Mouse (Mus musculus): ENCODE results near the gene A630076J17Rik. TPM values are rescaled to one million over a fixed set of nuclear protein-coding genes. Genes with fewer than 3 reads are reported as not detected.

A630076J17Rik gene
- polyA plus RNA-seq, 1 experiment from 2014 or later: not detected

GRCm38 (mm10) chr3:107223230-107223629 is 7.2 kb upstream of the A630076J17Rik start:
- no peaks in the 10 kb centered on the region for H3K36me3 ChIP-seq (ENCODE audit: control insufficient read depth, insufficient read depth, low read length)
- no peak for ATAC-seq (ENCODE audit: low read depth)
- H3K9me3 ChIP-seq (ENCODE audit: control insufficient read depth, low read length): no peaks in the 10 kb centered on the region
- H3K4me2 ChIP-seq (ENCODE audit: low read depth, low read length): no peak overlapping the region
- H3K4me1 ChIP-seq (ENCODE audit: control insufficient read depth, insufficient read depth, low read length): no peaks in the 10 kb centered on the region
- WGBS: 78% methylated on average over 1 of the region's 1 CpGs
- H3K27me3 ChIP-seq (ENCODE audit: control insufficient read depth, insufficient read depth, low read length): no peaks in the 10 kb centered on the region
- no peak overlapping the region for H3K4me3 ChIP-seq (ENCODE audit: low read depth, low read length)
- H3K9ac ChIP-seq (replicated peaks; ENCODE audit: low read depth, low read length): no peak overlapping the region
- H3K27ac ChIP-seq (ENCODE audit: low read depth, low read length): no peak overlapping the region

- Histone ChIP-seq H3K4me1 (ENCODE audit: control insufficient read depth, insufficient read depth, low read length) (no peaks in the 10 kb centered on the region), H3K27me3 (ENCODE audit: control insufficient read depth, insufficient read depth, low read length) (no peaks in the 10 kb centered on the region), H3K36me3 (ENCODE audit: control insufficient read depth, insufficient read depth, low read length) (no peaks in the 10 kb centered on the region), H3K9ac (replicated peaks; ENCODE audit: low read depth, low read length) (no peak overlapping the region), H3K4me2 (ENCODE audit: low read depth, low read length) (no peak overlapping the region), H3K4me3 (ENCODE audit: low read depth, low read length) (no peak overlapping the region), H3K9me3 (ENCODE audit: control insufficient read depth, low read length) (no peaks in the 10 kb centered on the region), H3K27ac (ENCODE audit: low read depth, low read length) (no peak overlapping the region)
- ATAC-seq (ENCODE audit: low read depth): no peak
- WGBS: 86% methylated on average over 5 of the region's 5 CpGs
Observed at GRCm38 (mm10) chr3:107225820-107226219, 4.6 kb upstream of the A630076J17Rik start.

GRCm38 (mm10) chr3:107229221-107229620 is 1.2 kb upstream of the A630076J17Rik start:
- H3K36me3 ChIP-seq (ENCODE audit: control insufficient read depth, insufficient read depth, low read length): no peaks in the 10 kb centered on the region
- H3K4me3 ChIP-seq (ENCODE audit: low read depth, low read length): no peak overlapping the region
- ATAC-seq (ENCODE audit: low read depth): no peak
- H3K27me3 ChIP-seq (ENCODE audit: control insufficient read depth, insufficient read depth, low read length): no peaks in the 10 kb centered on the region
- no peaks in the 10 kb centered on the region for H3K4me1 ChIP-seq (ENCODE audit: control insufficient read depth, insufficient read depth, low read length)
- no peak overlapping the region for H3K4me2 ChIP-seq (ENCODE audit: low read depth, low read length)
- WGBS: 81% methylated on average over 5 of the region's 5 CpGs
- H3K9ac ChIP-seq (replicated peaks; ENCODE audit: low read depth, low read length): no peak overlapping the region
- H3K9me3 ChIP-seq (ENCODE audit: control insufficient read depth, low read length): no peaks in the 10 kb centered on the region
- H3K27ac ChIP-seq (ENCODE audit: low read depth, low read length): no peak overlapping the region

GRCm38 (mm10) chr3:107229822-107230221 is 592 bp upstream of the A630076J17Rik start:
- Histone ChIP-seq H3K4me3 (ENCODE audit: low read depth, low read length) (no peak overlapping the region), H3K36me3 (ENCODE audit: control insufficient read depth, insufficient read depth, low read length) (no peaks in the 10 kb centered on the region), H3K9me3 (ENCODE audit: control insufficient read depth, low read length) (no peaks in the 10 kb centered on the region), H3K9ac (replicated peaks; ENCODE audit: low read depth, low read length) (no peak overlapping the region), H3K27me3 (ENCODE audit: control insufficient read depth, insufficient read depth, low read length) (no peaks in the 10 kb centered on the region), H3K27ac (ENCODE audit: low read depth, low read length) (no peak overlapping the region), H3K4me2 (ENCODE audit: low read depth, low read length) (no peak overlapping the region), H3K4me1 (ENCODE audit: control insufficient read depth, insufficient read depth, low read length) (no peaks in the 10 kb centered on the region)
- no peak for ATAC-seq (ENCODE audit: low read depth)
- 79% methylated on average over 5 of the region's 5 CpGs for WGBS

DNA sequence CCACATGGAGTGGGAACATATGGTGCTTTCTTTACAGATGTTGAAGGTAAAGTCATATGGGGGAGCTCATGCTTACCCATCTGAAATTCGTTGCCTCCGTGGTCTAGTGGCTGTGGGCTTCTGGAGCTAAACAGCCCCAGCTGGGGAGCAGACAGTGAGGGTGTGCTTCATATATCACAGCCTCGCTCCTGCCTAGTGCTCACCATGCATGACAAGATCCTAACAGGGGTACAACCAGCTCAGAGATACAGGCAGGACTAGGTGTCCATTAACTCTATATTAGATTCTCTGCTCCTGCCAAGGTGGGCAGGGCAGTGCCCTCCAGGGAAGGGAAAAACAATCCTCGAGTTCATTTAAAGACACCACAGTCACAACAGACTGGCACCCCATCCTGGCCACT is 788 bp downstream of the A630076J17Rik start:
- WGBS: 57% methylated on average over 4 of the region's 4 CpGs

GRCm38 (mm10) chr3:107233351-107233813 is 3.0 kb downstream of the A630076J17Rik start:
- no peak overlapping the region for H3K4me2 ChIP-seq (ENCODE audit: low read depth, low read length)
- H3K4me1 ChIP-seq (ENCODE audit: control insufficient read depth, insufficient read depth, low read length): no peaks in the 10 kb centered on the region
- 11% methylated on average over 11 of the region's 11 CpGs for WGBS
- no peaks in the 10 kb centered on the region for H3K9me3 ChIP-seq (ENCODE audit: control insufficient read depth, low read length)
- no peaks in the 10 kb centered on the region for H3K36me3 ChIP-seq (ENCODE audit: control insufficient read depth, insufficient read depth, low read length)
- no peak overlapping the region for H3K4me3 ChIP-seq (ENCODE audit: low read depth, low read length)
- H3K27me3 ChIP-seq (ENCODE audit: control insufficient read depth, insufficient read depth, low read length): no peaks in the 10 kb centered on the region
- H3K9ac ChIP-seq (replicated peaks; ENCODE audit: low read depth, low read length): no peak overlapping the region
- H3K27ac ChIP-seq (ENCODE audit: low read depth, low read length): no peak overlapping the region
- ATAC-seq (ENCODE audit: low read depth): peak; percentile 54

More for the DNA sequence above, 788 bp downstream of the A630076J17Rik start:
- Histone ChIP-seq H3K27ac (ENCODE audit: low read depth, low read length) (no peak overlapping the region), H3K27me3 (ENCODE audit: control insufficient read depth, insufficient read depth, low read length) (no peaks in the 10 kb centered on the region), H3K36me3 (ENCODE audit: control insufficient read depth, insufficient read depth, low read length) (no peaks in the 10 kb centered on the region), H3K4me1 (ENCODE audit: control insufficient read depth, insufficient read depth, low read length) (no peaks in the 10 kb centered on the region), H3K4me3 (ENCODE audit: low read depth, low read length) (no peak overlapping the region), H3K4me2 (ENCODE audit: low read depth, low read length) (no peak overlapping the region), H3K9me3 (ENCODE audit: control insufficient read depth, low read length) (no peaks in the 10 kb centered on the region), H3K9ac (replicated peaks; ENCODE audit: low read depth, low read length) (no peak overlapping the region)
- ATAC-seq (ENCODE audit: low read depth): no peak

DNA sequence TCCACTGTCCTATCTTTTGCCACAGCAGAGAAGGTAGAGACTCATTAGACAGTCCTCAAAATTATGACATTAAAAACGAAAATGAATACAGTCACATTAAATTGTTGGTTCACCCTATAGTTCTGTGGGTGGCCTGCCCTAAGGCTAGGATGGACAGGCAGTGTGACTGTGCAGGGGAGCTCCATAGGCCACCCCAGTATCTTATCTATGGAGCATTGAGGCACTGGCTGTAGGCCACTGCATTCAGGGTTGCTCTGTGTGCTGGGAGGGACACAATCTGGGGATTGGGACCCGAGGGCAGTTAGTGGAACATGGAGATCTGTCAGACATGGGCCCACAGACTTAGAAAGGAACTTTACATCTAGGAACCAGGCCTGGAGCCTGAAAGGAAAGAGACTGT is 3.5 kb downstream of the A630076J17Rik start:
- Histone ChIP-seq H3K36me3 (ENCODE audit: control insufficient read depth, insufficient read depth, low read length) (no peaks in the 10 kb centered on the region), H3K4me1 (ENCODE audit: control insufficient read depth, insufficient read depth, low read length) (no peaks in the 10 kb centered on the region), H3K4me2 (ENCODE audit: low read depth, low read length) (no peak overlapping the region), H3K9ac (replicated peaks; ENCODE audit: low read depth, low read length) (no peak overlapping the region), H3K27me3 (ENCODE audit: control insufficient read depth, insufficient read depth, low read length) (no peaks in the 10 kb centered on the region), H3K27ac (ENCODE audit: low read depth, low read length) (no peak overlapping the region), H3K9me3 (ENCODE audit: control insufficient read depth, low read length) (no peaks in the 10 kb centered on the region), H3K4me3 (ENCODE audit: low read depth, low read length) (no peak overlapping the region)
- 35% methylated on average over 2 of the region's 2 CpGs for WGBS
- peak; percentile 32; the same call in 1 of the 2 replicates for ATAC-seq (ENCODE audit: low read depth)

DNA sequence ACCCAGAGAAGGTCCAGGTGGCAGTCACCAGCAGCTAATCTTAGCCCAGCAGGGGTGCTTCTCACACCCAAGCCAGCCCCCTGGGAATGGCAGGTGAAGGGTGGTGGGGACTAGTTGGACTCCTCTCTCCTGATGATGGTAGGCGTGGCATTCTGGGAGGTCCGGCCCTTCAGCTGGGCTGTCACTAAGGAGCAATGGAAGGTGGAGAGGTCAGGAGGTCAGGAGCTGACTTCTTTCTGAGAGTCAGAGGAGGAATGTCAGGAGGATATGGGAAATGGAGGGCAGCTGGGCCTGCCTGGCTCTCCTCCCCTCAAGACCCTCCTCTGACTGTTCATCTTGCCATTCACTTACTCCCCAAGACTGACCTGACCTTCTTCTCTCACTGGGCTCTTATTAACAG is 7.6 kb downstream of the A630076J17Rik start:
- 63% methylated on average over 2 of the region's 2 CpGs for WGBS
- no peak for ATAC-seq (ENCODE audit: low read depth)
- H3K9me3 ChIP-seq (ENCODE audit: control insufficient read depth, low read length): no peaks in the 10 kb centered on the region

DNA sequence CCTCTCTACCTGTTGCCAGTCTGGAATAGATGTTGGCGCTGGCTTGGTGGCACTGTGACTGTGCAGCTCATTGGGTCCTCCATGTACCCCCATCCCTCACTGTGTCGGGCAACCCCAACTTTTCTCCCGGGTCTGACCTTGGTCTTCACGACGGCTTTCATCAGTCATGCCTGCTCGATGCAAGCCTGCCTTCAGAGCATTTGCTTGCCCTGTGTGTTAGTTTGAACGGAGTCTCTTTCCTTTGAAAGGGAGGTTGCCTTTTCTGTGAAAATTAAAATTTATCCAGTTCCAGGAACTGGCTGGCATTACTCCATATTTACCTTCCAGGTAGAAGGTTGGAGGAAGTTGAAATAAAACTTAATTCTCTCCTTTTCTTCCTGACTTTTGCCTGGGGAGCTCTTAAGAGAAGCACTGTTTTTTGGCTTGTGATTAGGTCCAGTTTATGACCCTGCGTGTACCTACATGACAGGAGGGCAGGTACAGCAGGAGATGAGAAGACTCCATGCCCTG is 8.1 kb downstream of the A630076J17Rik start:
- H3K36me3 ChIP-seq (ENCODE audit: control insufficient read depth, insufficient read depth, low read length): no peaks in the 10 kb centered on the region
- H3K9ac ChIP-seq (replicated peaks; ENCODE audit: low read depth, low read length): no peak overlapping the region
- no peak overlapping the region for H3K4me3 ChIP-seq (ENCODE audit: low read depth, low read length)
- no peak for ATAC-seq (ENCODE audit: low read depth)
- H3K27me3 ChIP-seq (ENCODE audit: control insufficient read depth, insufficient read depth, low read length): no peaks in the 10 kb centered on the region
- H3K4me2 ChIP-seq (ENCODE audit: low read depth, low read length): no peak overlapping the region
- H3K4me1 ChIP-seq (ENCODE audit: control insufficient read depth, insufficient read depth, low read length): no peaks in the 10 kb centered on the region
- 84% methylated on average over 8 of the region's 8 CpGs for WGBS
- no peak overlapping the region for H3K27ac ChIP-seq (ENCODE audit: low read depth, low read length)
- no peaks in the 10 kb centered on the region for H3K9me3 ChIP-seq (ENCODE audit: control insufficient read depth, low read length)

More for the DNA sequence above, 7.6 kb downstream of the A630076J17Rik start:
- Histone ChIP-seq H3K4me3 (ENCODE audit: low read depth, low read length) (no peak overlapping the region), H3K4me2 (ENCODE audit: low read depth, low read length) (no peak overlapping the region), H3K36me3 (ENCODE audit: control insufficient read depth, insufficient read depth, low read length) (no peaks in the 10 kb centered on the region), H3K4me1 (ENCODE audit: control insufficient read depth, insufficient read depth, low read length) (no peaks in the 10 kb centered on the region), H3K9ac (replicated peaks; ENCODE audit: low read depth, low read length) (no peak overlapping the region), H3K27ac (ENCODE audit: low read depth, low read length) (no peak overlapping the region), H3K27me3 (ENCODE audit: control insufficient read depth, insufficient read depth, low read length) (no peaks in the 10 kb centered on the region)

All from neural tube, embryonic 14.5 days (tissue).